Mouse (Mus musculus) MEL-GATA-1-ER (cell line): ENCODE results near the gene Magi1.

ENCODE experiments used
- DNase-seq: peaks from one replicate; pipeline ENCODE4 v3.0.0-alpha.2; 2012; ENCODE audit warnings: low read depth; ENCODE audit errors: extremely low read depth

The Magi1 gene

GRCm38 (mm10) chr6:94257831-94258173 lies 25.9 kb downstream of the Magi1 start:
- DNase-seq, result no peak

GRCm38 (mm10) chr6:94256982-94257830 lies 26.5 kb downstream of the Magi1 start:
- DNase-seq, result no peak

- no peak for DNase-seq
These were observed 29.8 kb downstream of the Magi1 start for GRCm38 (mm10) chr6:94253943-94254342.

- no peak for DNase-seq
These were observed 32.3 kb downstream of the Magi1 start for GRCm38 (mm10) chr6:94251358-94251945.

- no peak for DNase-seq
These were observed 34.4 kb downstream of the Magi1 start for GRCm38 (mm10) chr6:94249286-94249790.

- no peak for DNase-seq
These were observed 42.5 kb downstream of the Magi1 start for GRCm38 (mm10) chr6:94241251-94241650.

- no peak for DNase-seq
These were observed 45.1 kb downstream of the Magi1 start for GRCm38 (mm10) chr6:94238643-94239042.

GRCm38 (mm10) chr6:94236899-94237298 lies 46.8 kb downstream of the Magi1 start:
- DNase-seq, result no peak

GRCm38 (mm10) chr6:94232243-94232785 lies 51.4 kb downstream of the Magi1 start:
- DNase-seq, result no peak

- no peak for DNase-seq
These were observed 51.9 kb downstream of the Magi1 start for GRCm38 (mm10) chr6:94231831-94232230.

GRCm38 (mm10) chr6:94231367-94231766 lies 52.4 kb downstream of the Magi1 start:
- no peak for DNase-seq

GRCm38 (mm10) chr6:94230918-94231317 lies 52.8 kb downstream of the Magi1 start:
- no peak for DNase-seq

- DNase-seq, result no peak
These were observed 53.6 kb downstream of the Magi1 start for GRCm38 (mm10) chr6:94230129-94230528.

- no peak for DNase-seq
These were observed 57.5 kb downstream of the Magi1 start for GRCm38 (mm10) chr6:94226262-94226661.

GRCm38 (mm10) chr6:94225832-94226231 lies 57.9 kb downstream of the Magi1 start:
- no peak for DNase-seq

- no peak for DNase-seq
These were observed 58.6 kb downstream of the Magi1 start for GRCm38 (mm10) chr6:94225091-94225490.

GRCm38 (mm10) chr6:94222253-94222652 lies 61.5 kb downstream of the Magi1 start:
- no peak for DNase-seq

- no peak for DNase-seq
These were observed 62.0 kb downstream of the Magi1 start for GRCm38 (mm10) chr6:94221750-94222149.

GRCm38 (mm10) chr6:94218076-94218475 lies 65.6 kb downstream of the Magi1 start:
- no peak for DNase-seq

- DNase-seq, result no peak
These were observed 67.9 kb downstream of the Magi1 start for GRCm38 (mm10) chr6:94215834-94216233.

- no peak for DNase-seq
These were observed 68.7 kb downstream of the Magi1 start for GRCm38 (mm10) chr6:94214895-94215538.

- no peak for DNase-seq
These were observed 77.8 kb downstream of the Magi1 start for GRCm38 (mm10) chr6:94205926-94206325.
